Mouse (Mus musculus): ENCODE data around the gene Dnajc6. TPM values are rescaled to one million over a fixed set of nuclear protein-coding genes. Genes with fewer than 3 reads are reported as not detected.

Gene Dnajc6
- polyA plus RNA-seq, 1 experiment from 2014 or later: 66.1 TPM

- Histone ChIP-seq H3K27ac (ENCODE audit: low read depth, low read length) (no peak overlapping the region), H3K9me3 (ENCODE audit: control insufficient read depth, low read length) (0 out of 2 replicates have a peak, but pooled peaks cover 3% of the 10 kb centered on the region), H3K9ac (ENCODE audit: low read depth, low read length) (no peak overlapping the region), H3K27me3 (replicated peaks; ENCODE audit: control insufficient read depth, insufficient read depth, low read length) (no peaks in the 10 kb centered on the region), H3K36me3 (ENCODE audit: control insufficient read depth, insufficient read depth, low read length) (no peaks in the 10 kb centered on the region), H3K4me3 (ENCODE audit: low read length) (no peak overlapping the region), H3K4me1 (ENCODE audit: control insufficient read depth, insufficient read depth, low read depth, low read length) (no peaks in the 10 kb centered on the region), H3K4me2 (ENCODE audit: low read length) (no peak overlapping the region)
- ATAC-seq: no peak
- WGBS: 54% methylated on average over 5 of the region's 5 CpGs
Observed at GRCm38 (mm10) chr4:101669161-101669560, 172.7 kb downstream of the Dnajc6 start.

- Histone ChIP-seq H3K4me1 (ENCODE audit: control insufficient read depth, insufficient read depth, low read depth, low read length) (no peaks in the 10 kb centered on the region), H3K27me3 (replicated peaks; ENCODE audit: control insufficient read depth, insufficient read depth, low read length) (no peaks in the 10 kb centered on the region), H3K9ac (ENCODE audit: low read depth, low read length) (no peak overlapping the region), H3K4me2 (ENCODE audit: low read length) (no peak overlapping the region), H3K9me3 (ENCODE audit: control insufficient read depth, low read length) (0 out of 2 replicates have a peak, but pooled peaks cover 3% of the 10 kb centered on the region), H3K36me3 (ENCODE audit: control insufficient read depth, insufficient read depth, low read length) (no peaks in the 10 kb centered on the region), H3K4me3 (ENCODE audit: low read length) (no peak overlapping the region), H3K27ac (ENCODE audit: low read depth, low read length) (no peak overlapping the region)
- no peak for ATAC-seq
- 84% methylated on average over 5 of the region's 5 CpGs for WGBS
Observed at GRCm38 (mm10) chr4:101669811-101670210, 173.4 kb downstream of the Dnajc6 start.

- H3K4me1 ChIP-seq (ENCODE audit: control insufficient read depth, insufficient read depth, low read depth, low read length): no peaks in the 10 kb centered on the region
- H3K9ac ChIP-seq (ENCODE audit: low read depth, low read length): no peak overlapping the region
- H3K4me3 ChIP-seq (ENCODE audit: low read length): no peak overlapping the region
- 81% methylated on average over 5 of the region's 5 CpGs for WGBS
- no peaks in the 10 kb centered on the region for H3K27me3 ChIP-seq (replicated peaks; ENCODE audit: control insufficient read depth, insufficient read depth, low read length)
- H3K4me2 ChIP-seq (ENCODE audit: low read length): no peak overlapping the region
- H3K27ac ChIP-seq (ENCODE audit: low read depth, low read length): no peak overlapping the region
- H3K9me3 ChIP-seq (ENCODE audit: control insufficient read depth, low read length): no peaks in the 10 kb centered on the region
- H3K36me3 ChIP-seq (ENCODE audit: control insufficient read depth, insufficient read depth, low read length): no peaks in the 10 kb centered on the region
- no peak for ATAC-seq
Observed at GRCm38 (mm10) chr4:101674790-101675189, 178.3 kb downstream of the Dnajc6 start.

- WGBS: 83% methylated on average over 4 of the region's 4 CpGs
- Histone ChIP-seq H3K4me3 (ENCODE audit: low read length) (no peak overlapping the region), H3K27me3 (replicated peaks; ENCODE audit: control insufficient read depth, insufficient read depth, low read length) (no peaks in the 10 kb centered on the region), H3K9me3 (ENCODE audit: control insufficient read depth, low read length) (no peaks in the 10 kb centered on the region), H3K9ac (ENCODE audit: low read depth, low read length) (no peak overlapping the region), H3K36me3 (ENCODE audit: control insufficient read depth, insufficient read depth, low read length) (no peaks in the 10 kb centered on the region), H3K27ac (ENCODE audit: low read depth, low read length) (no peak overlapping the region), H3K4me2 (ENCODE audit: low read length) (no peak overlapping the region), H3K4me1 (ENCODE audit: control insufficient read depth, insufficient read depth, low read depth, low read length) (no peaks in the 10 kb centered on the region)
- no peak for ATAC-seq
Observed at GRCm38 (mm10) chr4:101675726-101676125, 179.3 kb downstream of the Dnajc6 start.

- Histone ChIP-seq H3K27ac (ENCODE audit: low read depth, low read length) (no peak overlapping the region), H3K9me3 (ENCODE audit: control insufficient read depth, low read length) (no peaks in the 10 kb centered on the region), H3K36me3 (ENCODE audit: control insufficient read depth, insufficient read depth, low read length) (no peaks in the 10 kb centered on the region), H3K4me1 (ENCODE audit: control insufficient read depth, insufficient read depth, low read depth, low read length) (no peaks in the 10 kb centered on the region), H3K9ac (ENCODE audit: low read depth, low read length) (no peak overlapping the region), H3K4me3 (ENCODE audit: low read length) (no peak overlapping the region), H3K4me2 (ENCODE audit: low read length) (no peak overlapping the region), H3K27me3 (replicated peaks; ENCODE audit: control insufficient read depth, insufficient read depth, low read length) (no peaks in the 10 kb centered on the region)
- WGBS: 90% methylated on average over 4 of the region's 4 CpGs
- no peak for ATAC-seq
Observed at GRCm38 (mm10) chr4:101682620-101683019, 186.2 kb downstream of the Dnajc6 start.

GRCm38 (mm10) chr4:101683086-101683485, 186.6 kb downstream of the Dnajc6 start:
- H3K4me2 ChIP-seq (ENCODE audit: low read length): no peak overlapping the region
- no peak overlapping the region for H3K4me3 ChIP-seq (ENCODE audit: low read length)
- no peaks in the 10 kb centered on the region for H3K9me3 ChIP-seq (ENCODE audit: control insufficient read depth, low read length)
- H3K27me3 ChIP-seq (replicated peaks; ENCODE audit: control insufficient read depth, insufficient read depth, low read length): no peaks in the 10 kb centered on the region
- no peaks in the 10 kb centered on the region for H3K36me3 ChIP-seq (ENCODE audit: control insufficient read depth, insufficient read depth, low read length)
- no peak overlapping the region for H3K9ac ChIP-seq (ENCODE audit: low read depth, low read length)
- no peak for ATAC-seq
- no peak overlapping the region for H3K27ac ChIP-seq (ENCODE audit: low read depth, low read length)
- WGBS: 84% methylated on average over 3 of the region's 3 CpGs
- no peaks in the 10 kb centered on the region for H3K4me1 ChIP-seq (ENCODE audit: control insufficient read depth, insufficient read depth, low read depth, low read length)

GRCm38 (mm10) chr4:101684821-101685220, 188.4 kb downstream of the Dnajc6 start:
- no peaks in the 10 kb centered on the region for H3K4me1 ChIP-seq (ENCODE audit: control insufficient read depth, insufficient read depth, low read depth, low read length)
- H3K4me2 ChIP-seq (ENCODE audit: low read length): no peak overlapping the region
- no peaks in the 10 kb centered on the region for H3K27me3 ChIP-seq (replicated peaks; ENCODE audit: control insufficient read depth, insufficient read depth, low read length)
- no peak overlapping the region for H3K4me3 ChIP-seq (ENCODE audit: low read length)
- WGBS: 88% methylated on average over 3 of the region's 3 CpGs
- no peak for ATAC-seq
- H3K27ac ChIP-seq (ENCODE audit: low read depth, low read length): no peak overlapping the region
- H3K9me3 ChIP-seq (ENCODE audit: control insufficient read depth, low read length): no peaks in the 10 kb centered on the region
- no peak overlapping the region for H3K9ac ChIP-seq (ENCODE audit: low read depth, low read length)
- H3K36me3 ChIP-seq (ENCODE audit: control insufficient read depth, insufficient read depth, low read length): no peaks in the 10 kb centered on the region

- no peak overlapping the region for H3K4me2 ChIP-seq (ENCODE audit: low read length)
- no peak overlapping the region for H3K9ac ChIP-seq (ENCODE audit: low read depth, low read length)
- no peaks in the 10 kb centered on the region for H3K4me1 ChIP-seq (ENCODE audit: control insufficient read depth, insufficient read depth, low read depth, low read length)
- no peaks in the 10 kb centered on the region for H3K27me3 ChIP-seq (replicated peaks; ENCODE audit: control insufficient read depth, insufficient read depth, low read length)
- no peak overlapping the region for H3K27ac ChIP-seq (ENCODE audit: low read depth, low read length)
- no peaks in the 10 kb centered on the region for H3K36me3 ChIP-seq (ENCODE audit: control insufficient read depth, insufficient read depth, low read length)
- 81% methylated on average over 13 of the region's 13 CpGs for WGBS
- no peaks in the 10 kb centered on the region for H3K9me3 ChIP-seq (ENCODE audit: control insufficient read depth, low read length)
- ATAC-seq: no peak
- H3K4me3 ChIP-seq (ENCODE audit: low read length): no peak overlapping the region
Observed at GRCm38 (mm10) chr4:101686227-101686810, 189.9 kb downstream of the Dnajc6 start.

- 82% methylated on average over 4 of the region's 4 CpGs for WGBS
- Histone ChIP-seq H3K9ac (ENCODE audit: low read depth, low read length) (no peak overlapping the region), H3K4me2 (ENCODE audit: low read length) (no peak overlapping the region)
Observed at GRCm38 (mm10) chr4:101689241-101689640, 192.8 kb downstream of the Dnajc6 start.

GRCm38 (mm10) chr4:101689645-101690044, 193.2 kb downstream of the Dnajc6 start:
- Histone ChIP-seq H3K9ac (ENCODE audit: low read depth, low read length) (no peak overlapping the region), H3K36me3 (ENCODE audit: control insufficient read depth, insufficient read depth, low read length) (no peaks in the 10 kb centered on the region), H3K27ac (ENCODE audit: low read depth, low read length) (no peak overlapping the region), H3K27me3 (replicated peaks; ENCODE audit: control insufficient read depth, insufficient read depth, low read length) (no peaks in the 10 kb centered on the region), H3K4me3 (ENCODE audit: low read length) (no peak overlapping the region), H3K9me3 (ENCODE audit: control insufficient read depth, low read length) (no peaks in the 10 kb centered on the region), H3K4me2 (ENCODE audit: low read length) (no peak overlapping the region), H3K4me1 (ENCODE audit: control insufficient read depth, insufficient read depth, low read depth, low read length) (no peaks in the 10 kb centered on the region)
- WGBS: 75% methylated on average over 5 of the region's 5 CpGs
- no peak for ATAC-seq

More at GRCm38 (mm10) chr4:101689241-101689640, 192.8 kb downstream of the Dnajc6 start:
- no peaks in the 10 kb centered on the region for H3K9me3 ChIP-seq (ENCODE audit: control insufficient read depth, low read length)
- H3K4me1 ChIP-seq (ENCODE audit: control insufficient read depth, insufficient read depth, low read depth, low read length): no peaks in the 10 kb centered on the region
- no peaks in the 10 kb centered on the region for H3K36me3 ChIP-seq (ENCODE audit: control insufficient read depth, insufficient read depth, low read length)
- no peak overlapping the region for H3K4me3 ChIP-seq (ENCODE audit: low read length)
- H3K27ac ChIP-seq (ENCODE audit: low read depth, low read length): no peak overlapping the region
- no peaks in the 10 kb centered on the region for H3K27me3 ChIP-seq (replicated peaks; ENCODE audit: control insufficient read depth, insufficient read depth, low read length)
- ATAC-seq: no peak

Measured in hindbrain, embryonic 16.5 days (tissue).